Mouse (Mus musculus) embryo, embryonic 10.5 days (tissue): ENCODE data around the gene Kank4.
A peak's percentile ranks its signal among the peaks of the same experiment; 100 is the strongest.
"Not testable (repeated sequence)": the region's sequence is repeated elsewhere in the genome, so short reads cannot be mapped to it uniquely, and the experiment has no call there.

Source experiments
- DNase-seq: peaks from one replicate; pipeline ENCODE4 v3.0.0-alpha.2; 2015; ENCODE audit warnings: low spot score

The Kank4 gene

DNA sequence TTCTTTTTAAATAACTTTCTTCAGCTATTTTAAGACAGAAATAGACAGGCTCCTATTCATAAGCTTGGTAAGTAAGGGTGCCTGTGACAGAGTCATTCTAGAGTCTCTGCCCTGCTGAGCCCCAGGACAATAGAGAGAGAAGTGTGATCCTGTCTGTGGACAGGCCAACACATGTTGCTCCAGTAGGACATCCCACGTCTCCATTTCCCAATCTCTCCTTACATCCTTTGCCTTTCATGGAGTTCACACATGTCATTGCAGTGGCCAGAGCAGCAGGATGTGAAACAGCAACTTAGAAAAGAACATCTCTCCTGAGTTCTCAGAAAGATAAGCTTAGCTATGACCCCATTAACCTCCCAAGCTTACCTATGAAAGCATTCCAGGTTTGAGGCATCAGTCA, 14.4 kb upstream of the Kank4 start:
- no peak for DNase-seq

- DNase-seq, result peak; percentile 48
These were observed 9.4 kb upstream of the Kank4 start for GRCm38 (mm10) chr4:98826701-98827100.

- not testable (repeated sequence) for DNase-seq
These were observed 6.4 kb upstream of the Kank4 start, which contains the start of gene I0C0044D17Rik for GRCm38 (mm10) chr4:98823740-98824139. TSS of gene I0C0044D17Rik (minus strand) at chr4:98823840.

DNA sequence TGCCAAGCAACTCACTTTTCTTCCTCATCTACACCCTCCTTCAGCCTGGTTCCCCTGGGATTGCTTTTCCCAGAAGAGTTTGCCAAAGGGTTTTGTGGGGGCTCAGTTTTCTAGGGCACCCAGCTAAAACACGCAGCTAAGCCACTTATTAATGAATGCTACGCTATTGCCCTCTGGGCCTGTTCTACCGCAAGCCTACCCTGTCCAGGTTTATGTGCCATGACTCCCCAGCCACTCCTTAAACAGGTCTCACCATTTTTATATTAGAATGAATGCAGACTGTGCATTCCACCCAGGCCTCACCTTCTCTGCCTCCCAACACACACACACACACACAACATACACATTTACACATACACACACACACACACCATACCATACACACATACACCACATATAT, 5.7 kb upstream of the Kank4 start:
- no peak for DNase-seq

GRCm38 (mm10) chr4:98822478-98822877, 5.1 kb upstream of the Kank4 start:
- DNase-seq, result no peak

DNA sequence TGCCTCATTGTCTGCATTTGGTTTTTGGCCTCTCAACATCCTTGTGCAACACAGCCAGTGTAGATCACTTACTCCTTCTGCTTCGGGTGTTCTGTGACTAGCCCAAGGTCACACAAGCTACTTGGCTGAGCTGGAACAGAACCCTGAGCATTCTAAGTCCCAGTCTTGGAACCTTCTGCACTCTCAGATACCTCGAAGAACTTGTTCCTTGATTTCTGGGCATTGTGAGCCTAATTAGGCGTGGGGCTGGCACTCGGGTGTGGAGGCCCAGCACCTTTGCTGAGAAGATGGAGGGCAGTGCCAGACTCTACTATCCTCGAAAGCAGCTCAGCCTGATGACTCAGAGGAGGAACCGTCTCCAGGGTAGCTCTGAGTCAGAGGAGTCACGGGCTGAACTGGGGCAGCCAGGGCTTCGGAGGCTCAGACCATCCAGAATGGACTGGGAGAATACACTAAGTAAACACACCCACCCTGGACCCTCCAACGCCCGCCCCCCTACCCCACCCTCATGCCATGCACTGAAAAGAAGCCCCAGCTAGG, 1.9 kb upstream of the Kank4 start:
- no peak for DNase-seq

- peak; percentile 44 for DNase-seq
These were observed 542 bp downstream of the Kank4 start for GRCm38 (mm10) chr4:98816807-98817183.

DNA sequence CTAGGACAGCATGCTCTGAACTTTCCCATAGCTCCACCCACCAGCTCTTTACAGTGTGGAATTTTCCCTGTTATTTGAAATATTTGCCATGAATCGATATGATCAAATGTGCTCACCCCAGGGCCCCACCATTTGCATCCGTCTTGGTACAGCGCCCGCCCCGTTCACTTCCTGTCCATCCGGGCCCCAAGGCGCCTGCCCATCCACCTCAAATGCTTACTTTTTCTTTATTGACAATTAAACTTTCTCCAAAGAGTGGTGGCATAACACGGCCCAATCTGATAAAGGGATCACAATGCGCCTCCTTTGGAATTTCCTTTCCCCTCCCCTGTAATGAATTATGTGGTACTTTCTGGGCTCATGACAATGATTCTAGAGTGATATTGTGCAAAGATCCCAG, 11.0 kb downstream of the Kank4 start:
- DNase-seq, result no peak

DNA sequence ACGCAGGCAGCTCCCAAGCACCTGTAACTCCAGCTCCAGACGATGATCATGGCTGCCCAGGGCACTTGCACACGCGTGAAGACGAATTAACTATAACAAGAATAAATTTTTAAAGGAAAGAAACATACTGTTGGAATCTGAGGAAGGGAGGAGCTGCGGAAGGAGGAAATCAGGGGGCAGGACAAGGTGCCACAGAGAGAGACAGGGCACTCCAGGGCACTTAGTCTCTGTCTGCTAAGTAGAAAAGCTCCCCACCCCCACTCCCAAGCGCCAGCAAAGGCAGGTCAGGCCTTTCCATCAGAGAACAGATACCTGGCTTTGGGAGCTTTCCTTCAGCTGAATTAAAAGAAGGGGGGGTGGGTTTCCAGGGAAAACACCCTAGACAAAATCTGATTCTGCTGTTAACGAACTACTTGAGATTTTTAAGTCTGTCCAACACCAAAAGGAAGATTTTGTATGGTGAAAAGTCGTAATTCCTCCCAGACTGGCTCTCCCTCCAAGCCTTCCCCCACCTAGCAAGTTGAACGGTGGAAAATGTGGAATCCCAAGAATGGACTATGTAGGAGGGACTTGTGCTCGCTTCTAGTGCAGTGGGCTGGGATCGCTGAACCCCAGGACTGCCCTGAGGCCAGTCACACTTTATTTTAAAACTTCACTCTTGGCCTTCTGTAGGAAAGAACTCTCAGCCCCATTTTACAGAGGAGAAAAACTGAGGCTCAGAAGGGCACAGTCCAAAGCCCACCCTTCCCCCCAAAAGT, 11.9 kb downstream of the Kank4 start:
- peak; percentile 52 for DNase-seq

- peak; percentile 67 for DNase-seq
These were observed 12.7 kb downstream of the Kank4 start for GRCm38 (mm10) chr4:98804476-98805134.

- no peak for DNase-seq
These were observed 15.6 kb downstream of the Kank4 start for GRCm38 (mm10) chr4:98801775-98802174.

DNA sequence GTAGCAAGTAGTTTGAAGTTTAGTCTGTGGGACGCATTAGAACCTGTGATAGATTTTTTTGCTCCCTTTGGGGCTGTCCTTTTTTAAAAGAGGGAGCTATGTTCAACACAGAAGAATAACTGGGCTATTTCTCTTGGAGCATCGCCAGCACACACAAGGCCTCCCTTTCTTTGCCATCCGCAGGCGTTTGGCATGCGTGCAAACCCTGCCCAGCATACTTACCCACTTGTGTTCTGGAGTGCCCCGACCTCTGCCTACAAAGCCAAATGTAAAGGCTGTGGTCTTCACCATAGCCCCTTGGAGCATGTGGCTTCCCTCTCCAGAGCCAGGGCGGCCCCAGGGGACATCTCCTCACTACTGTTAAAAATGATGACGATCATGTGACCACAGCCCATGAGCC, 16.5 kb downstream of the Kank4 start:
- DNase-seq, result no peak

DNA sequence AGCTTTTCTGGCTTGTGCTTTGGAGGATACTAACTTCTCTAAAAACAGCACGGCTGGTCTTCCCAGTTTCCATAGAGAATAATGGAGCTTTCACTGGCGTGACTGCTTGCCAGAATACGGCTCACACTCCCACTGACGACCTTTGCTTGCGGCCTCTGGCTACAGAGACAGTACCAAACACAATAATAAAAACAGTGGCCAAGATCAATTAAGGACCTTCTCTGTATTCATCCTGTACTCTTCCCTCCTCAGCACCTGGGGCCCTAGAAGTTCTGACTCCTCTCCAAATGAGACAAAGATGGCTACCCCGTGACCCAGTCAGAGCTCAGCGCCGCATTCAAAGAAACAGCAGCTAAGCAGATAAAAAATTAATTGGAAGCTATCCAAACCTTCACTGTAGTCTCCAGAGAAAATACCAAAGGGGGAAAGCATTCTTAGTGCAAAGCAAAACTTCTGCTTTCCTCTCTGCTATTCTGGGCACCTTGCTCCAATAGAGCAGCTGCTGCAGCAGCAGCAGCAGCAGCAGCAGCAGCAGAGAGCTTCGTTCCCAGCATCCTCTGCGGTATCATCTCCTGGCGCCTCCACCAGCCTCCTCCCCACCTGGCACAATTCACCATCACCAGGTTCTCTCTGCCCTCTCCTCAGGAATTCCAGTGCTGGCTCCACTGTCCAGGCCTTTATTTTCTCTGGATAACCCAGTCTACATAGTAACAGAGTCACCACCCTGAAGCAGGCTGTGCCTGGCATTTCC, 20.6 kb downstream of the Kank4 start:
- no peak for DNase-seq

DNA sequence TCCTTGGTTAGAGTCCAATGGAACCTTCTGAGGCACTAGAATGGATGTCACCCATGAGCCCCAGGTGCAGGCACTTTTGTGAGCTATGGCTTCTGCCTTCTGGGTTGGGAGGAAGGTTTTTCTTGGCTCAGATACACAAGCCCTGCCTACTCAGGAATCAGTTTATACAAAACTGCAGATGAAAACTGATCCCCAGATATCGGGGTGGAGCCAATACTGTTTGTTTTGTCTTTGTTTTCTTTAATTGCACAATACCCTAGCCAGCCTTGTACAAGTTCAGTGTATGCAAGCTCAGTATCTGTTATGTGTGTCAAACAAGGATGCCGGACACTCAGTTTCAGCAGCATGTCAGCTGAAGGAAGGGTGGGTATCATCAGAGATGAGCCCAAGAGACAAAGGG, 22.1 kb downstream of the Kank4 start:
- DNase-seq, result no peak

DNA sequence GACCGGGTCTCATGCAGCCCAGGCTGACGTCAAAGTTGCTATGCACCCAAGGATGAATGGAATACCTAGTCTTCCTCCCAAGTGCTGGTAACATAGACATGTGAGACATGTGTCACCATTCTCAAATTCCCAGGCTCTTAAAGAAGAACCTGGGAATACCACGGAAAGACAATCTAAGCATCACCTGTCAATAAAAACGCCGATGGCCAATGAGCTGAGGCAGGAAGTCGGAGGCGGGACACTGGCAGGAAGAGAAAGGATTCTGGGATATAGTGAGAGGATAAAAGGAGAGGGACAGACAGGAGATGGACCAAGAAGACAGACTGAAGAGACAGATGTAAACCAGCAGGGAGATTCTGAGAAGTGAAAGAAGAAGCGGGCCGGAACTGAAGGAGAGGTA, 23.9 kb downstream of the Kank4 start:
- DNase-seq, result no peak

DNA sequence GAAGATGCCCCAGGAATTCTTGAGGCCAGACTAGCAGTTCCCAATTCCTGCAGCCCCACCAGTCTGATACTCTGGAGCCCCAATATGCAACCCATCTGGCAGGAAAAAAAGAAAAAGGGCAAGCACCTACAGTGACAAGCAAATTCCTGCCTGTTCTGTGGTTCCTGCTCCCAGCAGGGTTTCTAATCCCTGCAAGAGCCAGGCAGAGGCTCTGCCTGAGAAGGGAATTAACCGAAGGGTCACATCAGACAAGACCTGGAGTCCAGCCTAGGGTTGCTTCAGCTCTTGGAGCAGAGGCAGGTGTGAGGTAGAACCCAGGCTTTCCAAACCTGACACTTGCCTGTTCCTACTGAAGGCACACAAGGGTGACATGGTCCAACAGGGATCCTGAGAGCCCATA, 26.6 kb downstream of the Kank4 start:
- no peak for DNase-seq

- peak; percentile 73 for DNase-seq
These were observed 27.5 kb downstream of the Kank4 start for GRCm38 (mm10) chr4:98789861-98790311.

DNA sequence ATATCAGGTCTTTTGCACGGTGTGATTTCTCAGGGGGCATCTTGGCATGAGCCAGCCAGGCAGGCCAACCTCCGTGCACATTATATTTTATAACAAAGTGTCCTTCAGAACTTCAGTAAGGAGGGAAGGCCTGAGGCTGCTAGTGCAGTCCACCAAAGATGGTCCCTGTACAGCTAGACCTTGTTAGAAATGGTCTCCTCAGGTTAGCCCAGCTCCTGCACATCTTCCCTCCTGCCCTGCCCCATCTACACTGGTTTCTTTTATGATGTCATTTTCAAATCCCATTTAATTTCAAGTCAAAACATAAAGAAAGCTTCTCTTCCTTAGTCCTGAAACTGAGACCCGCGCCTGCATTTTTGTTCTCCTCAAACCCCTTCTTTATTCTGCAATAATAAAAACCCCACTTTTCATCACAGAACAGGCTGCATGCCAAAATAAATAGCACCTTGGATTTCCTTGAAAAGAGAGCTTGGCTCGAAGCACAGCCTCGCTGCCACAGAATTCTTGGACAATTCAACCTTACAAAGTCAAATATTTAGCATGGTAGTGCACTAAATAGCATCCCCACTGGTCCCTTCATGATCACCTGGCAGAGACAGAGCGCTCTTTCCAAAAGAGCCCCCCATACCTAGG, 28.1 kb downstream of the Kank4 start:
- DNase-seq, result no peak

DNA sequence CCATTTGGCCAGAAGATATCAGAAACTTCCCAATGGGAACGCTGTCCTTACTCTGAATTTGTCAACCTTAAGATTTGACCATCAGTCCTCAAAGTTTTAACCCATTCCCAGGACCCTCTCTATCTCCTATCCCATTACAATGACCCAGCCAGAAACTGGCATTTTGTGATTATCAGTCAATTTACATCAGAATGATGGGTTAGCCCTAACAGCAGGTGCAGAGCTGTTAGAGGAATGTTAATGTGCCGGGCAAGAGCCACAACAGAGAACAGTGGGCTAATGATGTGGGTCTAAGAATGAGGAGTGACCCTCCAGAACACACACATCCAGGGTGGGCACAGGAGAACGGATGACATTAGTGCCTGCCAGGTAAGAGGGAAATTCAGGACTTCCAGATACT, 31.1 kb downstream of the Kank4 start:
- no peak for DNase-seq

- no peak for DNase-seq
These were observed 31.5 kb downstream of the Kank4 start for GRCm38 (mm10) chr4:98785851-98786250.

- no peak for DNase-seq
These were observed 39.1 kb downstream of the Kank4 start for GRCm38 (mm10) chr4:98778219-98778618.

GRCm38 (mm10) chr4:98777464-98777863, 39.9 kb downstream of the Kank4 start:
- no peak for DNase-seq
